Mouse (Mus musculus) E14TG2a.4 (cell line): Measurements from ENCODE around the gene Macrod2.

Experiments used
- CTCF ChIP-seq: conservative IDR thresholded peaks from 2 replicates; pipeline ENCODE4 v1.5.1; 2014; ENCODE audit warnings: low read length
- NANOG ChIP-seq: IDR thresholded peaks from 2 replicates; pipeline ENCODE4 v1.6.1; 2014; ENCODE audit warnings: borderline replicate concordance, low read length, mixed read lengths

DNA sequence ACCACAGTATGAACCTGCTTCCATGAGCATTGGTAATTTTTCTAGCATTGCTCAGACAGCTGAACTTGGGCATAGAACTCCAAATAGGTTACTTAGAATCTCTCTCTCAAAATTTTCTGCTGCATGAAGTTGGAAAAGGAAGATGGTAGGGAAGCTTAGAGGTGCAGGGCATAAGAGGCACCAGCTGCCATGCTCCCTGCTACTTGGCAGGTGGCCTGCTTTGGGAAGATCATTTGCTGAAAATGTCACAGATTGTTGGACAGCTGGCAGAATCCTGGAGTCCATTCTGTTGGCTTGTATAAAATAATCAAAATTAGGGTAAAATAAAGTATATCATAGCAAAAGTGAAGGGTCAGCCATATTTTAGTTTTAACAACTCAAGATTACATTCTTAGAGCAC is 1425.7 kb downstream of the Macrod2 start:
- no peak for TF ChIP-seq CTCF
- no peak for TF ChIP-seq NANOG
